Mouse (Mus musculus) bone marrow, adult 2 months (tissue): ENCODE measurements around the gene Slc6a5. TPM values are rescaled to one million over a fixed set of nuclear protein-coding genes. Genes with fewer than 3 reads are reported as not detected.

ENCODE experiments used
- H3K27ac ChIP-seq: fragments of 200-500 bp; 2 replicates; pipeline ENCODE4 v1.5.1; 2012; ENCODE audit warnings: low read depth, mild to moderate bottlenecking, control low read depth, inconsistent platforms, low read length; ENCODE audit not compliant: control insufficient read depth, poor library complexity, insufficient read depth
- H3K4me1 ChIP-seq: fragments of 200-500 bp; 2 replicates; pipeline ENCODE4 v1.6.1; 2011; ENCODE audit warnings: low read length; ENCODE audit not compliant: control insufficient read depth, insufficient read depth
- H3K4me3 ChIP-seq: fragments of 200-500 bp; replicated peaks from 2 replicates; pipeline ENCODE3; 2011; ENCODE audit warnings: mild to moderate bottlenecking, low read depth, low read length, control low read depth; ENCODE audit not compliant: control insufficient read depth
- CTCF ChIP-seq: fragments of 200-500 bp; IDR thresholded peaks from 2 replicates; pipeline ENCODE4 v1.5.1; 2011; ENCODE audit warnings: low read length, control low read depth; ENCODE audit not compliant: control insufficient read depth, insufficient read depth
- POLR2A ChIP-seq: fragments of 200-500 bp; IDR thresholded peaks from 2 replicates; pipeline ENCODE4 v1.6.1; 2011; ENCODE audit warnings: low read depth, mild to moderate bottlenecking, control low read depth, low read length, borderline replicate concordance; ENCODE audit not compliant: control insufficient read depth
- WGBS: fragments of 180-500 bp; shearing (Covaris S2); methylation state at CpG from one replicate; pipeline ENCODE4 v1.1.7; 2018; 5-methylcytosine and 5-hydroxymethylcytosine counted together
- polyA plus RNA-seq: library from polyadenylated mRNA; stranded (reverse); fragments of >200 nt; gene quantifications from 2 replicates; pipeline ENCODE4 v1.2.4, GENCODE M21; 2011; ENCODE audit warnings: low replicate concordance; ENCODE audit not compliant: missing spikeins, insufficient read depth, insufficient read length

Slc6a5 gene
- polyA plus RNA-seq, 1 experiment, result not detected

DNA sequence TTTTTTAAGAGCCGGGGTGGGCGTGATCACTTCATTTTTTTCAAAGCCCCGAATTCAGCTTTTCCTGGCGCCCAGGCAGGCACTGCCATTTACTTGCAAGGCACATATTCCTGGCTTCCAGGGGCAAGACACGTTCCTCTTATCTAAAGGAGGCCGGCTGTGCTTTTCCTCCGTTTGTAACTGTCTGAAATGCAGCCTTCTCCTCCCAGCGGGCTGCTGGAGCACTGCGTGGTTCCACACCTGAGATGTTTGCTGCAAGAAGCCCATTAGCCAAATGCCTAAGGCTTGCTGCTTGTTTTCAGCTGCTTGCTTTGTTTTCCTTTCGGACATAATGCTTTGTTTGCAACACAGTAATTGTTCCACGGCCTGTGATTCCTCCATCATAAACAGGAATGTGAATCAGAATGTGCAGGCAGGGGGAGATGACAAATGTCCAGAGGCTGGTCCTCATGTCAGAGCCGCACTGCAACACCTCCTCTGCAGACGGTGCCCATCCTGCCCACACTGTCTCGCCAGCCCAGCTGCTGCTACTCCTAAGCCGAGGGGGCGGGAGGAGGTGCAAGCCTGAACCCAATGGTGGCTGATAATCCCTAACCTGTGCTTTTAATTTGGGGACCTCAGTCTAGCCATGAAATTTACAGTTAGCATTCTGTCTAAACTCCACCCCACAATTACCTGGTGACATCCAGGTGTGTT lies 27.1 kb upstream of the Slc6a5 start:
- no peaks in the 10 kb centered on the region; the same call in 1 of the 2 replicates for H3K4me1 ChIP-seq
- no peak overlapping the region for H3K4me3 ChIP-seq
- no peak overlapping the region for H3K27ac ChIP-seq
- WGBS, result 32% methylated on average over 16 of the region's 16 CpGs
- no peak for TF ChIP-seq POLR2A
- TF ChIP-seq CTCF, result no peak

DNA sequence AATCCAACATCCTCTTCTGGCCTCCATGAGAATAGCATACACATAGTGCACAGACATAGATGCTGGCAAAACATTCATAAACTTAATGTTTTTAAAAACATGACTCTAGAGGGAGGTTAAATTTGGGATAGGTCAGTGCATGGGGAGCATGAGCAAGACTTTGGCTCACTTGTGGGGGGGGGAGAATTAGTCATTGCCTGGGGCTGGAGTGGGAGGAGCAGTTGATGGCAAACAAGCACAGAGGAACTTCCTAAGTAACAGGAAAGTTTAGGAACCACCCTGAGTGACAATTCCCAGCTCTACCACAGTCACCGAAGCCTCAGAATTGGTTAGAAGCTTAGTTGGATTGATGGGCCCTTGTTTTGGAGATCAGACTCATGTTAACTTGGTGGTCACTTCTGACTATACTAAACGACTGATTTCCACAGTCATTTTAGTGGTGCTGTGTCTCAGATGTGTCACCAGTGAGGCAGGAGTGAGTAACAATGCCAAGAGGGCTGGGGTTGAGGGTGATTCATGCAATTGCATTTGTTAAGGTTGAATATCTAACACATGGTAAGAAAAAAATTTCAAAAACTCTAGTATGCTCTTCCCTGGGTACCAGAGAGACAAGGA lies 22.1 kb upstream of the Slc6a5 start:
- Histone ChIP-seq H3K4me3 (no peak overlapping the region), H3K4me1 (no peaks in the 10 kb centered on the region), H3K27ac (no peak overlapping the region)
- TF ChIP-seq CTCF, result no peak
- TF ChIP-seq POLR2A, result no peak
- WGBS, result 60% methylated on average over 2 of the region's 2 CpGs

DNA sequence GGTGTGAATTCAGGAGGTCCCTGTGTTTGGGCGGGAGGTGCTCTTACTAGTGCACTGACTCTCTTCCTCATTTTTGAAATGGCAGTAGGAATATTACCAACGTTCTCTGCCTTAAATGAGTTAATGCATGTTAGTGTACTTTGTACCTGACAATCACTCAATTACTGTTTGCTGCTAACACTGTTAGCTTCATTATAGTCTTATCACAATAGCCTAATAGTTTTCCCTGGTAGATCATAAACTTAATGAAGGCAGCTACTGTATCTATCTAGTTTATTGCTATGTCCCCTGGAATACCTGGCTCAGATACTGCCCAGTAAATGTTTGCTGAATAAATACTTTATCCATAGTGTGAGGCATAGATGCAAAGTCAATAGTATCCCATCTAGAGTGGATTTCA lies 15.2 kb upstream of the Slc6a5 start:
- Histone ChIP-seq H3K4me1 (no peaks in the 10 kb centered on the region), H3K4me3 (no peak overlapping the region), H3K27ac (no peak overlapping the region)
- no peak for TF ChIP-seq POLR2A
- no peak for TF ChIP-seq CTCF
- 23% methylated on average over 2 of the region's 2 CpGs for WGBS

DNA sequence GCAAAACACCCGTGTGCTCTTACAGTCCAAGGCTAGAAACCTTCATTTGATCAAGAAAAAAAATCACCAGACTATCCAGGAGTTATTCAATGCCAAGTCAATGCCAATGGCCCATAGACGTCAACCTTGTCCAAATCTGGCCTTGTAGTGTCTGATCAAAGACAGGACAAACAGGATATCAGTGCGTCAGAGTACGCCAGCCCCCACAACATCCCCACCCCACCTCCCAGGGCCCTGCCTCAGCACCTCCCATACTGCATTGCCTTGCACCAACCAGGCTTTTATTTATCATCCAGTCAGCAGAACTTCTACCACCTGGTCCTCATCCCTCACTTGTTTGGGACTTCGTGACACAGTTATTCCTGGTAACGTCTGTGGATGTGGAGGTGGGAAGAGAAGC lies 14.7 kb upstream of the Slc6a5 start:
- TF ChIP-seq POLR2A (no peak), CTCF (no peak)
- Histone ChIP-seq H3K4me1 (no peaks in the 10 kb centered on the region), H3K4me3 (no peak overlapping the region), H3K27ac (no peak overlapping the region)
- 70% methylated on average over 6 of the region's 6 CpGs for WGBS

DNA sequence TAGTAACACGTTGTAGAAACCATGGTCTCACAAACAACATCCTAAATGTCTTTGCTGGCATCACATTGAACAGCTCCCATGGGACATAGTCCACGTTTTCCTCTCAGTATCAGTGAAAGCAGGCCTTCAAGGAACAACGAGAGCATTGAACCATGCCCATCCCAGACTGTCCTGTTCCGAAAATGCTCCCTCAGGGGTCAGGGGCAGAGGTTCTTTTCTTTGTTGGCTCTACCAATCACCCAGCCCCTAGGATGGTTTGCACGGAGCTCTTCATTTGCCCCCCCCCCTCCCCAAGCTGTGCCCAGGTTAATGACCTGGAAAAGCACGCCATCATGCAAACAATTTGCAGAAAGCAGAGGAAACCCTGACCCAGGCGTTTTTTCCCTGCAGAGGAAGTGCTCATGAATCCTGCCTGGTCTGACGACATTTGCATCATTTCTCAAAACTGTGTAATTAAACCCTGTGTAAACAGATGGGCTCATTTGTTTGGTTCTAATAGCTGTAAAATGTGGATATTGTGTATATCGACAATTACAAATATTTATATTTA lies 7.9 kb upstream of the Slc6a5 start:
- no peak overlapping the region for H3K27ac ChIP-seq
- 44% methylated on average over 9 of the region's 9 CpGs for WGBS
- no peak for TF ChIP-seq CTCF
- TF ChIP-seq POLR2A, result no peak
- H3K4me3 ChIP-seq, result no peak overlapping the region
- no peaks in the 10 kb centered on the region for H3K4me1 ChIP-seq

DNA sequence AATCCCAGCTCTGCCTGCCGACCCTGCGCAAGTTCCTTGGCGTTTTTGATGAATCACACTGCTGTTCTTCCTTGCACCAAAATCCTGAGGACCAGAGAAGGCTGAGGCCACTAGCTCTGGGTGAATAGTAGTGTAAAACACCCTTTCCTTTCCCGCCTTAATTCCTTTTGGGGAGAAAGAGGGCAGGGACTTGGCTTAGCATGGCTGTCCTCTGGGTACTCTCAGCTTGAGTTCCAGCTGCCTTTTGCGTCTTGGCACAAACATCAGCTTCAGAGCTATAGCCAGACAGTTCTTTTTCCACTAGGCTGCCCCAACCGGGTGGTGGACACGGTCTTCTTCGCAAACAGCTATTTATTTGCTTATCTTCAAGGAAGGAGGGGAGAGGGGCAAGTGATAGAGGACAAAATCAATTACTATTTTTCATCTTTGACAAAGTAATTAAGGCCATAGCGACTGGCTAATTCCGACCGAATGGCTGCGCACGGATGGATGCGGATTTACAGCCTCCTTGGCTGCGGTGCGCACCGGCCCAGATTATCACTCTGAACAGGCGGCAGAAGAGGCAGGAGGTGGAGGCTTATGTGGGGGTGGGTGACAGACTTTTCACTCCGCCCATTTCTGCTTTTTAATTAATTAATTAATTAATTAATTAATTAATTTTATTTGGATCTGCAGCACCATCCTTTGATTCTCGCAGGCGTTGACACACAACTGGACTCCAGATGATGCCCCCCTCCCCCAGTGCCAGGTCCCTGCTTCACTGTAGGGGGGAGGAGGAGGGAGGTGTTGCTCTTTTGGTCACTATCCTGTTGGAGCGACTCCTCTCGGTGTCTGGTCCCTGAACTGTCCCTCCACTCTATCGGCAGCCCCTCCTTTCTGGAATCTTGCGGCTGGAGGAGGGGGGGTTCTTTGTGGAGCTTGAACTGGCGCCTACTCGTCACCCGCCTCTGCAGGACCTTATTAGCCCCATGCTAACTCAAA lies 2.5 kb upstream of the Slc6a5 start:
- H3K4me3 ChIP-seq, result no peak overlapping the region
- no peak for TF ChIP-seq CTCF
- no peak for TF ChIP-seq POLR2A
- no peaks in the 10 kb centered on the region for H3K4me1 ChIP-seq
- 8% methylated on average over 28 of the region's 28 CpGs for WGBS
- H3K27ac ChIP-seq, result no peak overlapping the region

DNA sequence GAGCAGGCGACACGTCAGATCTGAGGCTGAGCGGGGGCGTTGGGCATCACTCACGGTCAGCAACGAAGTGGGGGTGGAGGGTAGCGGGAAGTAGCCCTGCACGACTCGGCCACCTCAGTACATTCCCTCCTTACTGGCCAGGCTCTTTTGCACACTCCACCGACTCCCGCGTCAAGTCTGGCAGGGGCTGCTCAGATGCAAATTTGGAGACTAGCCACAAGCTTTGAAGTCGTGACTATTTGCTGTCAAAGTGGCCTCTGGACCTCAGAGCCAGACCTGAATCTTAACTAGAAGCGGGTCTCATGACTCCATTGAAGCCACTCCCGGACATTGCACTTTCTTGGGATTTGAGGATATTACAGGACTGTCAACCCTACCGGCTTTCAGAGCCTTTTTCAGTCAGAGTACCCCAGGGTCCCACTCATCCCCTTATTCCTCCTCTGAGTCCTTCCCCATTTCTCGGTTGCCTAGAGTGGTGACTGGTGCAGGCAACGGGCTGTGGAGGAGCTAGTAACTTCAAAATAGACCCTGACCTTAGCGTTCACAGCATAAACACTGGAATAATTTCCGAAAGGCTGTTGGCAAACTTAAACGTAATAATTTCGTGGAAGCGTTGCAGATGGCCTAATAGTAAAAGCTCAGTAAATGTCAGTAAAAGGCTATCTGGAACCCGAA lies 1.6 kb upstream of the Slc6a5 start:
- WGBS, result 6% methylated on average over 24 of the region's 24 CpGs
- Histone ChIP-seq H3K4me3 (no peak overlapping the region), H3K27ac (no peak overlapping the region), H3K4me1 (no peaks in the 10 kb centered on the region)
- TF ChIP-seq POLR2A, result no peak
- TF ChIP-seq CTCF, result no peak
